Mouse (Mus musculus) lung, postnatal 0 days (tissue): Measurements from ENCODE around the gene Rnf26. TPM values are rescaled to one million over a fixed set of nuclear protein-coding genes. Genes with fewer than 3 reads are reported as not detected.

Source experiments
- ATAC-seq: fragments of 200-750 bp; cut with Nextera tagmentation; 2 replicates; pipeline ENCODE4 v1.8.0; 2017; ENCODE audit warnings: moderate library complexity
- DNase-seq: peaks from one replicate; pipeline ENCODE4 v3.0.0-alpha.2; 2016; ENCODE audit warnings: low spot score
- H3K27ac ChIP-seq: fragments of 300-500 bp; sonication (generic); 2 replicates; pipeline ENCODE4 v1.5.1; 2014; ENCODE audit warnings: antibody characterized with exemption, mild to moderate bottlenecking, low read length, mixed read lengths
- H3K27me3 ChIP-seq: fragments of 300-500 bp; sonication (generic); replicated peaks from 2 replicates; pipeline ENCODE4 v1.6.1; 2014; ENCODE audit warnings: low read length, mixed read lengths; ENCODE audit not compliant: insufficient read depth
- H3K36me3 ChIP-seq: fragments of 300-500 bp; sonication (generic); 2 replicates; pipeline ENCODE4 v1.6.1; 2014; ENCODE audit warnings: low read length, mixed read lengths; ENCODE audit not compliant: insufficient read depth
- H3K4me1 ChIP-seq: fragments of 300-500 bp; sonication (generic); 2 replicates; pipeline ENCODE4 v1.6.1; 2014; ENCODE audit warnings: antibody characterized with exemption, low read depth, low read length, mixed read lengths; ENCODE audit not compliant: insufficient read depth
- H3K4me2 ChIP-seq: fragments of 300-500 bp; sonication (generic); replicated peaks from 2 replicates; pipeline ENCODE4 v1.6.1; 2014; ENCODE audit warnings: low read depth, mild to moderate bottlenecking, low read length, moderate library complexity, mixed read lengths
- H3K4me3 ChIP-seq: fragments of 300-500 bp; sonication (generic); 2 replicates; pipeline ENCODE4 v1.5.1; 2014; ENCODE audit warnings: low read depth, low read length
- H3K9ac ChIP-seq: fragments of 300-500 bp; sonication (generic); replicated peaks from 2 replicates; pipeline ENCODE4 v1.6.1; 2014; ENCODE audit warnings: low read depth, mild to moderate bottlenecking
- H3K9me3 ChIP-seq: fragments of 300-500 bp; sonication (generic); 2 replicates; pipeline ENCODE4 v1.6.1; 2016; ENCODE audit warnings: low read length, mixed read lengths
- CTCF ChIP-seq: IDR thresholded peaks from 2 replicates; pipeline ENCODE4 v1.5.1; 2016; ENCODE audit warnings: antibody characterized with exemption, mild to moderate bottlenecking
- EP300 ChIP-seq: IDR thresholded peaks from 2 replicates; pipeline ENCODE4 v1.6.1; 2016; ENCODE audit warnings: antibody characterized with exemption, mild to moderate bottlenecking, control low read depth
- WGBS: fragments of 180-500 bp; shearing (Covaris S2); extraction: QIAGEN DNeasy Blood & Tissue Kit; methylation state at CpG from one replicate; pipeline ENCODE4 v1.1.7; 2014; 5-methylcytosine and 5-hydroxymethylcytosine counted together
- polyA plus RNA-seq: library from polyadenylated mRNA; unstranded; fragments of >200 nt; fragmentation: Nextera tagmentation; extraction: Ambion mirVana; gene quantifications from 2 replicates; pipeline ENCODE4 v1.2.1, GENCODE M21; 2015

Gene Rnf26
- polyA plus RNA-seq, 1 experiment from 2014 or later = 19.0 TPM

GRCm38 (mm10) chr9:44141951-44142350, 28.6 kb upstream of the Rnf26 start:
- no peaks in the 10 kb centered on the region for H3K27me3 ChIP-seq
- TF ChIP-seq EP300 (no peak), CTCF (no peak)
- H3K9ac ChIP-seq = no peak overlapping the region
- ATAC-seq = no peak
- no peak overlapping the region for H3K27ac ChIP-seq
- H3K4me1 ChIP-seq = no peaks in the 10 kb centered on the region
- WGBS = 62% methylated on average over 5 of the region's 5 CpGs
- no peak for DNase-seq
- no peaks in the 10 kb centered on the region for H3K9me3 ChIP-seq
- peaks cover 20% of the 10 kb centered on the region for H3K36me3 ChIP-seq
- no peak overlapping the region for H3K4me3 ChIP-seq
- H3K4me2 ChIP-seq = no peak overlapping the region

DNA sequence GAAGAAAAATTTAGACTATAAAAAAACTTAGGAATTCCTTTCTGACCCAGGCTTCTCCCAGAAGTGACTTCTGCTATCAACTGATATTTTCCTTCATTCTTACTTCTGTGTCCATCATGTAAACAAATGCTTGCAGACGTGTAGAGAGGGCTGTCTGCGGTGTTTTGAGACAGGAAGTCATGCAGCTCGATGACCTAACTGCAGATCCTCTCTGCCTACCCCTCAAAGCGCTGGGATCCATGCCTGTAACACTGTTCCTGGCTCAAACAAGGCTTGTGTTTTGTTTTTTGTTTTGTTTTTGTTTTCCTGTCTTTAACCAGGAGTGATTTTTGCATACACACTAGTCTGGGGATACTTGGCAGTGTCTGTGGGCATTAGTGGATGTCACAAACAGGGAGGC, 24.5 kb upstream of the Rnf26 start:
- Histone ChIP-seq H3K4me1 (peaks cover 4% of the 10 kb centered on the region; the same call in 1 of the 2 replicates), H3K9ac (no peak overlapping the region), H3K27ac (no peak overlapping the region), H3K4me3 (no peak overlapping the region), H3K27me3 (0 out of 2 replicates have a peak, but pooled peaks cover 4% of the 10 kb centered on the region), H3K9me3 (no peaks in the 10 kb centered on the region), H3K4me2 (no peak overlapping the region), H3K36me3 (peaks cover 20% of the 10 kb centered on the region)
- DNase-seq = no peak
- ATAC-seq = no peak
- WGBS = 41% methylated on average over 4 of the region's 4 CpGs
- no peak for TF ChIP-seq EP300
- no peak for TF ChIP-seq CTCF

DNA sequence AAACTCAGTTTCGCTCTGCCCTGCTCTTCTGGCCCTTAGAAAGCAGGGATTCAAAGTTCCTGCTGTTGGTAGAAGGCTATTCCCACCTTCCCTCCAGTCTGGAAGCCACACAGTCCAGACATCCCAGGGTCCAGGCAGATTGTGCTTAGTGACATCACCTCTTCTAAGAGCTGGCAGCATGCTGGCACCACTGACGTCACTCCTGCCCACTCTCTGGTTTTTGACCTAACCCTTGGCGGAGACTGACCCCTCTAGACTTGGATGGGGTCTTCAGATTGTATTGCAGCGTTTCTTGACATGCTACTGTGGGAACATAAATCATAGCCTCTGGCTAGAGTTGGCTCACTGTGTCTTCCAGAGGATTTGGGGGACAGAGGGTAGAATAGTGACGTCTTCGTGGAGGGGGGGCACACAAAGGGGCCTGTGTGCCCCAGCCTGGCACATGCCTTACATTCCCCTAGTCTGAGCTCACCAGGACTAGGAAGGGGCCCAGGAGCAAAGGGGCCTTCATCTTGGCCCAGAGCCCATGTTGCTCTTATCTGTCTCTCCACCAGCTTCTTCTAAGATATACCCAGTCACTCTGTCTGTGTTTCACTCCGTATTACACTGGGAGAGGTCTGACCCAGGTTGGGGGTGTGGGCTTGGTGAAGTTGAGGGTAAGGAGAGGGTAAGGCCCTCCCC, 22.6 kb upstream of the Rnf26 start:
- Histone ChIP-seq H3K27ac (peak overlapping the region; percentile 89), H3K27me3 (0 out of 2 replicates have a peak, but pooled peaks cover 4% of the 10 kb centered on the region), H3K36me3 (peaks cover 15% of the 10 kb centered on the region), H3K9ac (peak overlapping the region; percentile 75), H3K9me3 (no peaks in the 10 kb centered on the region), H3K4me1 (peaks cover 4% of the 10 kb centered on the region; the same call in 1 of the 2 replicates), H3K4me2 (peak overlapping the region; percentile 86), H3K4me3 (peak overlapping the region; percentile 68)
- TF ChIP-seq EP300 (no peak), CTCF (no peak)
- ATAC-seq (peak; percentile 11), DNase-seq (peak; percentile 49)
- 22% methylated on average over 7 of the region's 7 CpGs for WGBS

GRCm38 (mm10) chr9:44134851-44135730, 21.8 kb upstream of the Rnf26 start:
- H3K9ac ChIP-seq = peak overlapping the region; percentile 75
- peak; percentile 34 for DNase-seq
- peak overlapping the region; percentile 89 for H3K27ac ChIP-seq
- 0 out of 2 replicates have a peak, but pooled peaks cover 4% of the 10 kb centered on the region for H3K27me3 ChIP-seq
- TF ChIP-seq CTCF (no peak), EP300 (no peak)
- peak overlapping the region; percentile 68 for H3K4me3 ChIP-seq
- H3K4me2 ChIP-seq = peak overlapping the region; percentile 86
- no peaks in the 10 kb centered on the region for H3K9me3 ChIP-seq
- WGBS = 2% methylated on average over 47 of the region's 49 CpGs
- ATAC-seq = no peak
- H3K4me1 ChIP-seq = peaks cover 4% of the 10 kb centered on the region; the same call in 1 of the 2 replicates
- peaks cover 10% of the 10 kb centered on the region for H3K36me3 ChIP-seq

- TF ChIP-seq EP300 (no peak), CTCF (no peak)
- under 1% methylated on average over 30 of the region's 55 CpGs for WGBS
- Histone ChIP-seq H3K9me3 (no peaks in the 10 kb centered on the region), H3K36me3 (peaks cover 7% of the 10 kb centered on the region; the same call in 1 of the 2 replicates), H3K4me3 (peak within 1 kb of the TSS; percentile 68), H3K27ac (peak within 1 kb of the TSS; percentile 89), H3K27me3 (0 out of 2 replicates have a peak, but pooled peaks cover 4% of the 10 kb centered on the region), H3K9ac (peak within 1 kb of the TSS; percentile 75), H3K4me2 (peak within 1 kb of the TSS; percentile 86), H3K4me1 (peaks cover 9% of the 10 kb centered on the region; the same call in 1 of the 2 replicates)
- DNase-seq = peak; percentile 60
- ATAC-seq = peak; percentile 16
These were observed 21.0 kb upstream of the Rnf26 start, which contains the start of gene Mcam for GRCm38 (mm10) chr9:44134101-44134850. Mcam (plus strand) TSS chr9:44134469.
